Mouse (Mus musculus): Measurements from ENCODE around the gene Lgi2. TPM values are rescaled to one million over a fixed set of nuclear protein-coding genes. Genes with fewer than 3 reads are reported as not detected.

Gene Lgi2
- polyA plus RNA-seq, 1 experiment from 2014 or later, result not detected

- Histone ChIP-seq H3K79me2 (ENCODE audit: inconsistent target) (no peaks in the 10 kb centered on the region), H3K27ac (no peak overlapping the region), H3K4me3 (ENCODE audit: inconsistent target) (no peak overlapping the region), H3K36me3 (ENCODE audit: inconsistent target) (no peaks in the 10 kb centered on the region)
- WGBS (ENCODE audit: missing documents), result 81% methylated on average over 8 of the region's 8 CpGs
Measured at GRCm38 (mm10) chr5:52560240-52560639, 6.0 kb downstream of the Lgi2 start.

DNA sequence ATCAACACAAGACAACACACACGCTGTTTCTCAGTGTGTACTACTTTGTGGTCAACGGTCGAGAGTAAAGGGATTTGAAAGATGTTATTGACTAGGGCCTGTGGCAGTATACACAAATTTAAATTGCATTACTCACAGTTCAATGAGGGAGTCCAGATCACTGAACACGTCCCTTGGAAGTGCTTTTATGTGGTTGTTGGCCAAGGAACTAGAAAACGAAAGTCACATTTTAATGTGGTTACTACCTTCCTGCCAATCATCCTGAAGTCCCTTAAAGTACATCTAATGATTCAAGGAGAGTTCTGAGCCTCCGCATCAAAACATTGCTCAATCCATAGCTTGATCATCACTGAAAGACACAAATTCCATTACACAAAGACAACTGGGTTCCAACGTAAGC, 10.7 kb downstream of the Lgi2 start:
- no peak overlapping the region for H3K4me3 ChIP-seq (ENCODE audit: inconsistent target)
- 39% methylated on average over 7 of the region's 7 CpGs for WGBS (ENCODE audit: missing documents)
- no peaks in the 10 kb centered on the region for H3K36me3 ChIP-seq (ENCODE audit: inconsistent target)
- no peaks in the 10 kb centered on the region for H3K79me2 ChIP-seq (ENCODE audit: inconsistent target)
- no peak overlapping the region for H3K27ac ChIP-seq

DNA sequence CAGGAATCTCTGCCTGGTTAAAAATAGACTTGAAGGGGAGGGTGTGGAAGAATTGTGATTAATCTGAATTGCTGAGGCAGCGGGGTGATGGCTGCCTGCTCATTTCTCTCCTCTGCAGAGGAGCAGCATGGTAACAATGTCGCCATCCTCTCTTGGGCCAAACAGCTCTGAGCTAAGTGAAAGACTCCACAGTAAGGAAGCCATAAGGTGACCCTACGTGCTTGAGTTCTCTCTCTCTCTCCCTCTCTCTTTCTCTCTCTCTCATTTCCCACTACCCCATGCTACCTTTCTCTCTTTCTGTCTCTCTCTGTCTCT, 15.0 kb downstream of the Lgi2 start:
- Histone ChIP-seq H3K27ac (no peak overlapping the region), H3K4me3 (ENCODE audit: inconsistent target) (no peak overlapping the region), H3K79me2 (ENCODE audit: inconsistent target) (no peaks in the 10 kb centered on the region), H3K36me3 (ENCODE audit: inconsistent target) (no peaks in the 10 kb centered on the region)
- WGBS (ENCODE audit: missing documents), result 98% methylated on average over 3 of the region's 3 CpGs

DNA sequence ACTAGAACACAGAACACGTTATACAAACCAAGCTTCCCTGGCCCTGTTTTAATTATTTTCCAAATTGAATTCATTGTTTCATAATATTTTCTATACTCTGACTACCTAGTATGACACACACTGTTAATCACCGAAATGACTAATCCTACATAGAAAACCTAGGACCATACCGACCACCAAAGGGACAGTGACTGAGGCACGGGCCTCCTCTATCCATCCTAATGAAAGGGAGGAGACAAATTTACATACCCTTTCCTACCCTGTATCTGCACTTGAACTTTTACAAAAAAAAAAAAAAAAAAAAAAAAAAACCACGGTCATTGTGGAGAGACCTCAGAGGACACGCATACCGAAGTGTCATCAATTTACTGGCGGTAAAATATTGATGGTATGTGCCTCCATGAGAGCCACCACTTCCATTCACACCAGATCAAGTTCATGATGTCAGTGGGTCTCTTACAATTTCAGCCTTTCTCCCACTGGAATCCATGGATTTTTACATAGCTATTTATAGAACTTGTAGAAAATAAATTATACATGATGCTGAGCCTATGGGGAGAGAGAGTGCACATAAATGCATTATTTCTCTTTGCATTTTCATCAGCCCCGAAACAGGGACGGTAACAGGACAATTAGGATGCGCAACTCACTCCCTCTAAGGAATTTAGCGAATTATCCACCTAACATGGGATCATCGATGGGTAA, 15.5 kb downstream of the Lgi2 start:
- H3K79me2 ChIP-seq (ENCODE audit: inconsistent target), result no peaks in the 10 kb centered on the region
- H3K4me3 ChIP-seq (ENCODE audit: inconsistent target), result no peak overlapping the region
- no peaks in the 10 kb centered on the region for H3K36me3 ChIP-seq (ENCODE audit: inconsistent target)
- H3K27ac ChIP-seq, result no peak overlapping the region
- WGBS (ENCODE audit: missing documents), result 94% methylated on average over 13 of the region's 13 CpGs

GRCm38 (mm10) chr5:52546950-52547349, 19.3 kb downstream of the Lgi2 start:
- no peak overlapping the region for H3K27ac ChIP-seq
- 62% methylated on average over 3 of the region's 3 CpGs for WGBS (ENCODE audit: missing documents)
- no peaks in the 10 kb centered on the region for H3K36me3 ChIP-seq (ENCODE audit: inconsistent target)
- no peak overlapping the region for H3K4me3 ChIP-seq (ENCODE audit: inconsistent target)
- H3K79me2 ChIP-seq (ENCODE audit: inconsistent target), result no peaks in the 10 kb centered on the region

GRCm38 (mm10) chr5:52543770-52544169, 22.5 kb downstream of the Lgi2 start:
- Histone ChIP-seq H3K27ac (no peak overlapping the region), H3K36me3 (ENCODE audit: inconsistent target) (no peaks in the 10 kb centered on the region), H3K79me2 (ENCODE audit: inconsistent target) (no peaks in the 10 kb centered on the region), H3K4me3 (ENCODE audit: inconsistent target) (no peak overlapping the region)
- 92% methylated on average over 4 of the region's 4 CpGs for WGBS (ENCODE audit: missing documents)

DNA sequence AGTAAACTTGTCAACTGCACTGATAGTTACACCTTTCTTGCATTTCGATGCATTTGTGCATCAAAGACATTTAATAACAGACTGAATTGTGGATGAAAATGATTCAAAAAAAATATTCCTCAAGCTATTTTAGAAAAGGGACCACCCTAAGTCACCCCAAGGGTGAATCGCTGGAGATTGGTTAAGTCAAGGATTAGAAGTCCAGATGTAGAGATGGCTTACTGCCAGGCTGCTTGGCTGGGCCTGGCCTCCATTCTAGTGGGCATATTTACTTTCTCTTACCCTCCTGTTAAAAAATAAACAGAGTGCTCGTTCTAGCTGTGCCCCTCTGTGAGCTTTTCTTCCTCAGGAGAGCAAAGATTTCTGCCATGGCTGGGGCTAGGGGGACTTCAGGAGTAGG, 26.1 kb downstream of the Lgi2 start:
- whole genome bisulfite sequencing (ENCODE audit: missing documents), result 87% methylated on average over 3 of the region's 3 CpGs
- no peaks in the 10 kb centered on the region for H3K79me2 ChIP-seq (ENCODE audit: inconsistent target)
- no peak overlapping the region for H3K4me3 ChIP-seq (ENCODE audit: inconsistent target)
- no peaks in the 10 kb centered on the region for H3K36me3 ChIP-seq (ENCODE audit: inconsistent target)
- H3K27ac ChIP-seq, result no peak overlapping the region

- Histone ChIP-seq H3K79me2 (ENCODE audit: inconsistent target) (no peaks in the 10 kb centered on the region), H3K36me3 (ENCODE audit: inconsistent target) (no peaks in the 10 kb centered on the region), H3K4me3 (ENCODE audit: inconsistent target) (no peak overlapping the region), H3K27ac (no peak overlapping the region)
Measured at GRCm38 (mm10) chr5:52539483-52539882, 26.8 kb downstream of the Lgi2 start.

- no peak overlapping the region for H3K27ac ChIP-seq
- H3K4me3 ChIP-seq (ENCODE audit: inconsistent target), result no peak overlapping the region
- 84% methylated on average over 7 of the region's 7 CpGs for WGBS (ENCODE audit: missing documents)
- no peaks in the 10 kb centered on the region for H3K79me2 ChIP-seq (ENCODE audit: inconsistent target)
- H3K36me3 ChIP-seq (ENCODE audit: inconsistent target), result no peaks in the 10 kb centered on the region
Measured at GRCm38 (mm10) chr5:52537024-52537423, 29.2 kb downstream of the Lgi2 start.

GRCm38 (mm10) chr5:52534798-52535590, 31.3 kb downstream of the Lgi2 start:
- H3K79me2 ChIP-seq (ENCODE audit: inconsistent target), result no peaks in the 10 kb centered on the region
- no peaks in the 10 kb centered on the region for H3K36me3 ChIP-seq (ENCODE audit: inconsistent target)
- WGBS (ENCODE audit: missing documents), result 70% methylated on average over 12 of the region's 14 CpGs
- no peak overlapping the region for H3K27ac ChIP-seq
- no peak overlapping the region for H3K4me3 ChIP-seq (ENCODE audit: inconsistent target)

GRCm38 (mm10) chr5:52533705-52534104, 32.6 kb downstream of the Lgi2 start:
- WGBS (ENCODE audit: missing documents), result 90% methylated on average over 8 of the region's 9 CpGs
- H3K79me2 ChIP-seq (ENCODE audit: inconsistent target), result no peaks in the 10 kb centered on the region
- no peaks in the 10 kb centered on the region for H3K36me3 ChIP-seq (ENCODE audit: inconsistent target)
- H3K27ac ChIP-seq, result no peak overlapping the region
- no peak overlapping the region for H3K4me3 ChIP-seq (ENCODE audit: inconsistent target)

- Histone ChIP-seq H3K79me2 (ENCODE audit: inconsistent target) (no peaks in the 10 kb centered on the region), H3K4me3 (ENCODE audit: inconsistent target) (no peak overlapping the region), H3K27ac (no peak overlapping the region), H3K36me3 (ENCODE audit: inconsistent target) (no peaks in the 10 kb centered on the region)
- 11% methylated on average over 7 of the region's 7 CpGs for WGBS (ENCODE audit: missing documents)
Measured at GRCm38 (mm10) chr5:52528545-52528944, 37.7 kb downstream of the Lgi2 start.

GRCm38 (mm10) chr5:52526324-52526986, 39.8 kb downstream of the Lgi2 start:
- Histone ChIP-seq H3K27ac (no peak overlapping the region), H3K79me2 (ENCODE audit: inconsistent target) (no peaks in the 10 kb centered on the region), H3K36me3 (ENCODE audit: inconsistent target) (no peaks in the 10 kb centered on the region), H3K4me3 (ENCODE audit: inconsistent target) (no peak overlapping the region)
- WGBS (ENCODE audit: missing documents), result 88% methylated on average over 7 of the region's 8 CpGs

GRCm38 (mm10) chr5:52524207-52524606, 42.1 kb downstream of the Lgi2 start:
- no peaks in the 10 kb centered on the region for H3K36me3 ChIP-seq (ENCODE audit: inconsistent target)
- no peaks in the 10 kb centered on the region for H3K79me2 ChIP-seq (ENCODE audit: inconsistent target)
- no peak overlapping the region for H3K4me3 ChIP-seq (ENCODE audit: inconsistent target)
- no peak overlapping the region for H3K27ac ChIP-seq
- WGBS (ENCODE audit: missing documents), result 81% methylated on average over 3 of the region's 3 CpGs

DNA sequence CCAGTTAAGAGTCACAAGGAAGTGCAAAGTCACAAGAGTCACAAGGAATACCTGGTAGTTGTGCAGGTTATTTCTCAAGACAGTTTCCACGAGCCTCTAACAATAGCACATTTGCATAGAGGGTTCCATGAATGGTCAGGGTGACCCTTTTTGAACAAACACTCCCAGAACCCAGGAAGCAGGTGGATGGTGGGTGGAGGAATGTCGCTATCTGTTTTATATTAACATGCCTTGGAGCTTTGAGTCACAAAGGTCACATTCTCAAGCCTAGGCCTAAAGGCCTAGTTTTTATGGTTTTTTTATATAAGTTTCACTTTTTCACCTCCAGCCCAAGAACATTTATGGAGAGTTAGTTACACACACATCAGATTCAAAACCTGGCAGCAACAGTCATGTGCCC, 46.3 kb downstream of the Lgi2 start:
- H3K36me3 ChIP-seq (ENCODE audit: inconsistent target), result no peaks in the 10 kb centered on the region
- no peak overlapping the region for H3K4me3 ChIP-seq (ENCODE audit: inconsistent target)
- WGBS (ENCODE audit: missing documents), result 88% methylated on average over 2 of the region's 2 CpGs
- no peak overlapping the region for H3K27ac ChIP-seq
- H3K79me2 ChIP-seq (ENCODE audit: inconsistent target), result no peaks in the 10 kb centered on the region
